Mouse (Mus musculus) liver, embryonic 14.5 days (tissue): Measurements from ENCODE around the gene Cdh13.

Experiments
- CTCF ChIP-seq: IDR thresholded peaks from 2 replicates; pipeline ENCODE4 v1.5.1; 2016; ENCODE audit warnings: antibody characterized with exemption, low read depth, control low read depth
- EP300 ChIP-seq: IDR thresholded peaks from 2 replicates; pipeline ENCODE4 v1.6.1; 2016; ENCODE audit warnings: antibody characterized with exemption, low read depth

DNA sequence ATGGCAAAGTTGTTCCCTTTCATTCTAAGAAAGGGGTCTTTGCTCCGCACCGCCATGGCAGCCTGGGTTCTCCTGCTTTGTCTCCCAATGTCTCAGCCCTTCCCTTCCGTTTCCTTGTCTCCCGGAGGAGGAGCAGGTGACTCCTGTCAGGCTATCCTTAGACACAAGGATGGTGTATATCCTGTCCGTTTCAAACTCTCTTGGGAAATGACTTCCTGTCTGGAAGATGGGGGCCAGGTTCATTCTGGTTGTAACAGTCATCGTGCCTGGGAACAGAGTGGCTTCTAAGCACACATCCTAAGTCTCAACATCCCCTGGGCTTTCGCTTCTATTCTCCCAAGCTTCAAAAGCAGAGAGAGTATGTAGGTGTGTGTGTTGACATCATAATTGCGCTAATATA lies 571.1 kb downstream of the Cdh13 start:
- TF ChIP-seq CTCF (no peak), EP300 (no peak)
